Mouse (Mus musculus): ENCODE measurements around the gene Hecw2. TPM values are rescaled to one million over a fixed set of nuclear protein-coding genes. Genes with fewer than 3 reads are reported as not detected.
A peak's percentile ranks its signal among the peaks of the same experiment; 100 is the strongest.

The Hecw2 gene
- polyA plus RNA-seq, 1 experiment from 2014 or later = 6.0 TPM

GRCm38 (mm10) chr1:53846665-53847237 is 348.2 kb downstream of the Hecw2 start:
- WGBS = 66% methylated on average over 2 of the region's 2 CpGs
- Histone ChIP-seq H3K27me3 (no peaks in the 10 kb centered on the region), H3K9ac (no peak overlapping the region), H3K27ac (replicated peaks) (peak overlapping the region; percentile 63), H3K4me2 (replicated peaks) (no peak overlapping the region), H3K4me1 (0 out of 2 replicates have a peak, but pooled peaks cover 7% of the 10 kb centered on the region), H3K9me3 (replicated peaks) (no peaks in the 10 kb centered on the region), H3K36me3 (no peaks in the 10 kb centered on the region), H3K4me3 (replicated peaks) (no peak overlapping the region)
- no peak for ATAC-seq (ENCODE audit: insufficient number of reproducible peaks, low FRiP score, low TSS enrichment, low read depth)

- Histone ChIP-seq H3K27ac (replicated peaks) (peak overlapping the region; percentile 63), H3K4me3 (replicated peaks) (no peak overlapping the region), H3K27me3 (no peaks in the 10 kb centered on the region), H3K9me3 (replicated peaks) (no peaks in the 10 kb centered on the region), H3K4me1 (0 out of 2 replicates have a peak, but pooled peaks cover 7% of the 10 kb centered on the region), H3K4me2 (replicated peaks) (no peak overlapping the region), H3K9ac (no peak overlapping the region), H3K36me3 (no peaks in the 10 kb centered on the region)
- 47% methylated on average over 8 of the region's 8 CpGs for WGBS
- ATAC-seq (ENCODE audit: insufficient number of reproducible peaks, low FRiP score, low TSS enrichment, low read depth) = 0 out of 2 replicates have a peak, but pooled peaks have one; percentile 19
Measured at GRCm38 (mm10) chr1:53845854-53846253, 349.1 kb downstream of the Hecw2 start.

GRCm38 (mm10) chr1:53844914-53845612 is 349.9 kb downstream of the Hecw2 start:
- H3K27me3 ChIP-seq = no peaks in the 10 kb centered on the region
- 0 out of 2 replicates have a peak, but pooled peaks cover 7% of the 10 kb centered on the region for H3K4me1 ChIP-seq
- H3K4me3 ChIP-seq (replicated peaks) = no peak overlapping the region
- no peak overlapping the region for H3K9ac ChIP-seq
- H3K27ac ChIP-seq (replicated peaks) = peak overlapping the region; percentile 39; the same call in 1 of the 2 replicates
- H3K9me3 ChIP-seq (replicated peaks) = no peaks in the 10 kb centered on the region
- H3K4me2 ChIP-seq (replicated peaks) = no peak overlapping the region
- H3K36me3 ChIP-seq = no peaks in the 10 kb centered on the region
- 67% methylated on average over 5 of the region's 5 CpGs for WGBS
- ATAC-seq (ENCODE audit: insufficient number of reproducible peaks, low FRiP score, low TSS enrichment, low read depth) = no peak

- Histone ChIP-seq H3K36me3 (no peaks in the 10 kb centered on the region), H3K9ac (no peak overlapping the region), H3K9me3 (replicated peaks) (no peaks in the 10 kb centered on the region), H3K27ac (replicated peaks) (0 out of 2 replicates have a peak overlapping the region, but pooled peaks have one; percentile 28), H3K4me1 (0 out of 2 replicates have a peak, but pooled peaks cover 7% of the 10 kb centered on the region), H3K4me2 (replicated peaks) (no peak overlapping the region), H3K27me3 (no peaks in the 10 kb centered on the region), H3K4me3 (replicated peaks) (no peak overlapping the region)
- 90% methylated on average over 8 of the region's 8 CpGs for WGBS
- no peak for ATAC-seq (ENCODE audit: insufficient number of reproducible peaks, low FRiP score, low TSS enrichment, low read depth)
Measured at GRCm38 (mm10) chr1:53844122-53844913, 350.6 kb downstream of the Hecw2 start.

- no peak for ATAC-seq (ENCODE audit: insufficient number of reproducible peaks, low FRiP score, low TSS enrichment, low read depth)
- H3K36me3 ChIP-seq = no peaks in the 10 kb centered on the region
- no peak overlapping the region for H3K9ac ChIP-seq
- H3K4me2 ChIP-seq (replicated peaks) = no peak overlapping the region
- H3K4me3 ChIP-seq (replicated peaks) = no peak overlapping the region
- H3K4me1 ChIP-seq = 0 out of 2 replicates have a peak, but pooled peaks cover 7% of the 10 kb centered on the region
- no peaks in the 10 kb centered on the region for H3K27me3 ChIP-seq
- no peak overlapping the region for H3K27ac ChIP-seq (replicated peaks)
- H3K9me3 ChIP-seq (replicated peaks) = no peaks in the 10 kb centered on the region
- 81% methylated on average over 3 of the region's 3 CpGs for WGBS
Measured at GRCm38 (mm10) chr1:53843051-53843450, 351.9 kb downstream of the Hecw2 start.

GRCm38 (mm10) chr1:53841080-53841479 is 353.9 kb downstream of the Hecw2 start:
- 30% methylated on average over 4 of the region's 4 CpGs for WGBS
- Histone ChIP-seq H3K27me3 (no peaks in the 10 kb centered on the region), H3K4me1 (0 out of 2 replicates have a peak, but pooled peaks cover 3% of the 10 kb centered on the region), H3K4me3 (replicated peaks) (no peak overlapping the region), H3K36me3 (no peaks in the 10 kb centered on the region), H3K9ac (no peak overlapping the region), H3K27ac (replicated peaks) (no peak overlapping the region), H3K4me2 (replicated peaks) (no peak overlapping the region), H3K9me3 (replicated peaks) (no peaks in the 10 kb centered on the region)
- ATAC-seq (ENCODE audit: insufficient number of reproducible peaks, low FRiP score, low TSS enrichment, low read depth) = no peak

GRCm38 (mm10) chr1:53839392-53839791 is 355.6 kb downstream of the Hecw2 start:
- no peaks in the 10 kb centered on the region for H3K4me1 ChIP-seq
- 63% methylated on average over 2 of the region's 2 CpGs for WGBS

GRCm38 (mm10) chr1:53838182-53838859 is 356.6 kb downstream of the Hecw2 start:
- H3K27me3 ChIP-seq = no peaks in the 10 kb centered on the region
- WGBS = 79% methylated on average over 8 of the region's 8 CpGs
- ATAC-seq (ENCODE audit: insufficient number of reproducible peaks, low FRiP score, low TSS enrichment, low read depth) = no peak

More at GRCm38 (mm10) chr1:53839392-53839791, 355.6 kb downstream of the Hecw2 start:
- Histone ChIP-seq H3K36me3 (no peaks in the 10 kb centered on the region), H3K27ac (replicated peaks) (no peak overlapping the region), H3K9me3 (replicated peaks) (no peaks in the 10 kb centered on the region), H3K9ac (no peak overlapping the region), H3K27me3 (no peaks in the 10 kb centered on the region), H3K4me3 (replicated peaks) (no peak overlapping the region), H3K4me2 (replicated peaks) (no peak overlapping the region)
- ATAC-seq (ENCODE audit: insufficient number of reproducible peaks, low FRiP score, low TSS enrichment, low read depth) = no peak

GRCm38 (mm10) chr1:53830286-53830685 is 364.7 kb downstream of the Hecw2 start:
- H3K9me3 ChIP-seq (replicated peaks) = no peaks in the 10 kb centered on the region
- WGBS = 81% methylated on average over 5 of the region's 5 CpGs
- no peaks in the 10 kb centered on the region for H3K4me1 ChIP-seq
- no peak overlapping the region for H3K4me2 ChIP-seq (replicated peaks)
- H3K36me3 ChIP-seq = 0 out of 2 replicates have a peak, but pooled peaks cover 6% of the 10 kb centered on the region
- H3K27me3 ChIP-seq = no peaks in the 10 kb centered on the region
- no peak overlapping the region for H3K27ac ChIP-seq (replicated peaks)
- H3K9ac ChIP-seq = no peak overlapping the region
- H3K4me3 ChIP-seq (replicated peaks) = no peak overlapping the region
- ATAC-seq (ENCODE audit: insufficient number of reproducible peaks, low FRiP score, low TSS enrichment, low read depth) = no peak

More at GRCm38 (mm10) chr1:53838182-53838859, 356.6 kb downstream of the Hecw2 start:
- Histone ChIP-seq H3K9me3 (replicated peaks) (no peaks in the 10 kb centered on the region), H3K36me3 (no peaks in the 10 kb centered on the region), H3K27ac (replicated peaks) (no peak overlapping the region), H3K4me1 (no peaks in the 10 kb centered on the region), H3K4me2 (replicated peaks) (no peak overlapping the region), H3K4me3 (replicated peaks) (no peak overlapping the region), H3K9ac (no peak overlapping the region)

GRCm38 (mm10) chr1:53829089-53829488 is 365.9 kb downstream of the Hecw2 start:
- Histone ChIP-seq H3K4me3 (replicated peaks) (no peak overlapping the region), H3K9ac (no peak overlapping the region), H3K27ac (replicated peaks) (no peak overlapping the region), H3K4me2 (replicated peaks) (no peak overlapping the region), H3K27me3 (no peaks in the 10 kb centered on the region), H3K36me3 (0 out of 2 replicates have a peak, but pooled peaks cover 6% of the 10 kb centered on the region), H3K9me3 (replicated peaks) (no peaks in the 10 kb centered on the region), H3K4me1 (peaks cover 1% of the 10 kb centered on the region; the same call in 1 of the 2 replicates)
- no peak for ATAC-seq (ENCODE audit: insufficient number of reproducible peaks, low FRiP score, low TSS enrichment, low read depth)
- WGBS = 76% methylated on average over 9 of the region's 9 CpGs
